Mouse (Mus musculus): ENCODE measurements at regions not wholly inside any gene's neighbourhood (a gene's known extent, or its start where the extent isn't known, plus 50 kb on each side); places are given as distances from the start of the nearest gene placed in this dataset.

DNA sequence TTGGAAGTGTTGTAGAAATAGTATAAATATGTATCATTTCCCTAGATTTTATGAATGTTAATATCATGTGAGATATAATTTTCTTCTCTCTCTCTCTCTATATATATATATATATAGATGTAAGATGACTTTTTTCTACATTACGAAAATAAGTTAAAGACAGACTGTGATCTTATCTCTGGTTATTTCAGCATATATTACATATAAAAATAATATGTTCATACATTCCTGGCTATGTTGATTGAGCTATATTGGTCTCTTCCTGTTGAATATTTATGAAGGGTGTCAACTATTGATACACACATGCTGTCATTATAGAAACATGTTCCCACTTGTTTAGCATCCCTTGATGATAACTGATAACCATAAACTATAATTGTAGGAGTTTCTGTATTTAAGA is 793.2 kb upstream of the Fat3 start:
- no peaks in the 10 kb centered on the region for H3K9me3 ChIP-seq
- no peak overlapping the region for H3K27ac ChIP-seq
- no peak overlapping the region for H3K4me2 ChIP-seq
- no peaks in the 10 kb centered on the region for H3K27me3 ChIP-seq
- WGBS, result 90% methylated on average over 1 of the region's 1 CpGs
- no peaks in the 10 kb centered on the region for H3K4me1 ChIP-seq
- no peak overlapping the region for H3K4me3 ChIP-seq (replicated peaks)
- H3K9ac ChIP-seq, result no peak overlapping the region
- no peaks in the 10 kb centered on the region for H3K36me3 ChIP-seq (replicated peaks)
- ATAC-seq (ENCODE audit: low FRiP score), result no peak

DNA sequence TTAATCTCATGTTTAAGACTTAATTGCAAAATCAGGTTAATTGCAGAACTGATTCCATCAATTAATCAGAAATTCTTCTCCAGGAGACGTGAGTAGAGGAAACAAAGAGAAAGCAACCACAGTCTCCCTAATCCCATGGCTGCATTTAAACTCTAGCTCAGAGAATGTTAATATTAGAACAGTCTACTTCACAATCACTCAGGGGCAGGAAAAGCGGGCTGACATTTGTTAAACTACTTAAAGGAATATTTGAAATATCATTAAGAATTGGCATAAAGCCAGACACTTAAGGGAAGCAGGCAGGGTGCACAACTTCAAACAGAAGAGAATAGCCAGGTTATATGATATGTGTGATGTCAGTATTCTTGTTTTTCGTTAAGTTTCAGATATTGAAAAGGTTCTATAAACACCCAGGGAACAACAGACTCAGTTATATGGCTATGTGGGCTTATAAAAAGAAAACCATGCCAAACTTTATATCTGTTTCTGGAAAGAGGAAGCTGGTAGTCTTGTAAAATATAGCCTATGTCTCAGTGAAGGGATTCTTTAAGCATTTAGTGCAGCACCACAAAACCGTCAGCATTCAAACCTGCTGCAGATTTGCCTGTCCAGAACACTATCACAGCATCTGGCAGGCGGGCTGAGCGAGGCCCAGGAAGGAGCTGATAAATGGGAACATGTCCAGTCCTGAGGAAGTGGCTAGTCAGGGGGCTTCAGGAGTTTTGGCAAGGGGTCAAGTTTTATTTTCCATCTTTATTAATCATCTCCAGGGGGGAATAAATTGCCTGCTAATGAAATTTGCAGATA is 787.9 kb upstream of the Fat3 start:
- Histone ChIP-seq H3K4me2 (no peak overlapping the region), H3K27me3 (no peaks in the 10 kb centered on the region), H3K36me3 (replicated peaks) (no peaks in the 10 kb centered on the region), H3K9me3 (no peaks in the 10 kb centered on the region), H3K4me3 (replicated peaks) (no peak overlapping the region), H3K27ac (no peak overlapping the region), H3K9ac (no peak overlapping the region), H3K4me1 (no peaks in the 10 kb centered on the region)
- no peak for ATAC-seq (ENCODE audit: low FRiP score)
- WGBS, result 56% methylated on average over 6 of the region's 6 CpGs

DNA sequence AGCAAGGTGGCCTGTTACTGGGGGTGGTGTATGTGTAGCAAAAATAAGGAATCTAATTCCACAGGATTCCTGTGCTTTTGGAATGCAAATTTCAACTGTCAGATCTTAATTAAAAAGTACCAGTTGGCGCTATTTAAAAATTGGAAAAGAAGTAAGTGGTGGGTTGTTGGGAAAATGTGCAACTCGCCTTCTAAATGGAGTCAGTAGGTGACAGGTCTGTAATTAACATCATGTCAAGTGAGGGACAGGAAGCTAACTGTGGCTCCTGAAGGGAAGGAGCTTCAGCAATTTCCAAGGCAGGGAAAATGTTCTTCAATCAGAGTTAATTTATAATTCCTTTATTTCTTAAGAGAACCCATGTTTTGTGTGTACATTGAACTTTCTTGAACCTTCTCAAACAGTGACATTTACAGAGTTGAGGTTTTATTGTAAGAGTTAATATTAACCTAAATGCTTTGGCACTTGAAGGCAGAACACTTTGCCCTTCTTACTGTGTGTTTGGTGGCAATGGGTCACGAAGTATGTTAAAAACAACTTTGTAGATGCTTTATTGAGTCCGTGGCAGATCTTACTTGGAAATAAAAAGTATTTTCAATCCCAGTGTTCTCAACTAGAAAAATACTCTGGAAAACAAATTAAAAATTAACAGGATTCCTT is 778.4 kb upstream of the Fat3 start:
- H3K27me3 ChIP-seq, result no peaks in the 10 kb centered on the region
- ATAC-seq (ENCODE audit: low FRiP score), result no peak
- H3K4me1 ChIP-seq, result no peaks in the 10 kb centered on the region
- no peak overlapping the region for H3K4me2 ChIP-seq
- no peak overlapping the region for H3K27ac ChIP-seq
- H3K36me3 ChIP-seq (replicated peaks), result no peaks in the 10 kb centered on the region
- H3K4me3 ChIP-seq (replicated peaks), result no peak overlapping the region
- 69% methylated on average over 4 of the region's 4 CpGs for WGBS
- no peaks in the 10 kb centered on the region for H3K9me3 ChIP-seq
- no peak overlapping the region for H3K9ac ChIP-seq

DNA sequence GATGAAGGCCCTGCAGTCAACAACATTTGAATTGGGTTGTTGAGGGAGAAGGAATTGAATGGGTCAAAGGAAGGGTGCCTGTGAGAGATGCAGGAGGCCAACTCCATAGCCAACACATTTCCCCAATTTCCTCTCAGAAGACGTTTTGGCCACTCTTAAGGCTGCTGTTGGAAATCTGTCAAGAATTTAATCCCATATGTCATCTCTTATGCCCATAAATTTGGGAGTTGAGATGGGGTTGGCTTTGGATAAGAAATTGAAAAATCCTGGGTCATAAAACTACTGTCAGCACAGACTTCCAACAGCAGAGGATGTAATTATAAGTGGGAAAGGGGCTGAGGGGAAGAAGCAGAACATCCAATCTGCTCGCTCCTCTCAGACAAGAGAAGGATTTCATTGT is 771.5 kb upstream of the Fat3 start:
- Histone ChIP-seq H3K27me3 (no peaks in the 10 kb centered on the region), H3K9ac (no peak overlapping the region), H3K27ac (no peak overlapping the region), H3K4me2 (no peak overlapping the region), H3K36me3 (replicated peaks) (no peaks in the 10 kb centered on the region), H3K9me3 (no peaks in the 10 kb centered on the region), H3K4me3 (replicated peaks) (no peak overlapping the region), H3K4me1 (no peaks in the 10 kb centered on the region)
- WGBS, result 59% methylated on average over 2 of the region's 2 CpGs
- ATAC-seq (ENCODE audit: low FRiP score), result no peak

- H3K27ac ChIP-seq, result no peak overlapping the region
- 22% methylated on average over 1 of the region's 1 CpGs for WGBS
Measured at GRCm38 (mm10) chr9:17269624-17270023, 768.5 kb upstream of the Fat3 start.

GRCm38 (mm10) chr9:17257148-17257547 is 756.1 kb upstream of the Fat3 start:
- no peaks in the 10 kb centered on the region for H3K27me3 ChIP-seq
- no peaks in the 10 kb centered on the region for H3K9me3 ChIP-seq
- H3K9ac ChIP-seq, result no peak overlapping the region
- WGBS, result 63% methylated on average over 1 of the region's 1 CpGs
- no peak overlapping the region for H3K4me2 ChIP-seq
- H3K36me3 ChIP-seq (replicated peaks), result no peaks in the 10 kb centered on the region
- no peak overlapping the region for H3K27ac ChIP-seq
- H3K4me3 ChIP-seq (replicated peaks), result no peak overlapping the region
- peak; percentile 77; the same call in 1 of the 2 replicates for ATAC-seq (ENCODE audit: low FRiP score)
- no peaks in the 10 kb centered on the region for H3K4me1 ChIP-seq

More at GRCm38 (mm10) chr9:17269624-17270023, 768.5 kb upstream of the Fat3 start:
- Histone ChIP-seq H3K9ac (no peak overlapping the region), H3K4me2 (no peak overlapping the region), H3K27me3 (no peaks in the 10 kb centered on the region), H3K36me3 (replicated peaks) (no peaks in the 10 kb centered on the region), H3K4me3 (replicated peaks) (no peak overlapping the region), H3K4me1 (no peaks in the 10 kb centered on the region), H3K9me3 (no peaks in the 10 kb centered on the region)
- peak; percentile 73; the same call in 1 of the 2 replicates for ATAC-seq (ENCODE audit: low FRiP score)

GRCm38 (mm10) chr9:17227091-17227481 is 726.0 kb upstream of the Fat3 start:
- Histone ChIP-seq H3K27ac (no peak overlapping the region), H3K36me3 (replicated peaks) (no peaks in the 10 kb centered on the region), H3K9me3 (no peaks in the 10 kb centered on the region), H3K9ac (no peak overlapping the region), H3K4me3 (replicated peaks) (no peak overlapping the region), H3K27me3 (no peaks in the 10 kb centered on the region), H3K4me1 (no peaks in the 10 kb centered on the region), H3K4me2 (no peak overlapping the region)
- 86% methylated on average over 4 of the region's 4 CpGs for WGBS
- ATAC-seq (ENCODE audit: low FRiP score), result no peak

DNA sequence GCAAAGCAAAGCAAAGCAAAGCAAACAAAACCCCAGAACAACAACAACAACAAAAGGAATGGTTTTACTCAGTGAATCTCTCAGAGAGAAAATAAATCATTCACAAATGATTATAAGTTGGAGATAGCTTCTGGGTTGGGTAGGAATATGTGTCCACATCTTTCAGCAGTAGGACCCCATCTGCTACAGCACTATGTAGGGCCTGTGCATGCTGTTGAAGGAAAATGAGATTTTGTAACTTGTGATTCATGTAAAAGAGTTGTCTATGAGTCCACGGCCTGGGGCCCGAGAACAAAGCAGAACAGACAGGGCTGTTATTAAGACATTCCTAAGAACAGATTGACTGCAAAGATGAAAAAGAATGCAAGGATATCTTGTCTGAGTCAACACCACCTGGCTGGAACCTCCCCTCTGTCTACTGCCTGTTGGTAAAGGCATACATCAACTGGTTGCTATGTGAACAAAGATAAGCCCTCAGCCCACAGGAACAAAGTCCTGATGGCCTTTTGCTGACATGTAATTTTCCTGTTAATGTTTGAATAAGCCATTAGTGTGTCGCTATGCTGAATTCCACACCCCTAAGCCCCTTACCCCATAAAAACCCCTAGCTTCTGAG is 725.5 kb upstream of the Fat3 start:
- 88% methylated on average over 3 of the region's 3 CpGs for WGBS
- Histone ChIP-seq H3K4me2 (no peak overlapping the region), H3K4me3 (replicated peaks) (no peak overlapping the region), H3K9me3 (no peaks in the 10 kb centered on the region), H3K4me1 (no peaks in the 10 kb centered on the region), H3K36me3 (replicated peaks) (no peaks in the 10 kb centered on the region), H3K27me3 (no peaks in the 10 kb centered on the region), H3K27ac (no peak overlapping the region), H3K9ac (no peak overlapping the region)
- no peak for ATAC-seq (ENCODE audit: low FRiP score)

DNA sequence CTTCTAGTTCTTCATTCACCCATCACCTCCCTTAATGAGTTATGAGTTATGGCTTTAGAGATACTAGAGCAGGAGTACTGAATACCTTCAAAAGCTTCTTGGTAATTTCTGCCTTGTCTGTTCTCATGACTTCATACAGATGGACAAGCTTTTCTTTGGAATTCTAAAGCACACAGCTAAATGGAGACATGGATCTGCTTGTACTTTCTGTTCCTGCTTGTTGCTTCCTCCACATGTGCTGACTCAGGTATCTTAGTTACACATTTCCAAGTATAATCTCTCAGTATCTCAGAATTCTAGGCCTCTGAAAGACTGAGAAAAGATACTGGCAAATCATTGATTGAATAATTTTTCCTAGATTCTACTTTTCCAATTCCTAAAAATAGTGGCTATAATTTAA is 694.3 kb upstream of the Fat3 start:
- no peak overlapping the region for H3K9ac ChIP-seq
- H3K9me3 ChIP-seq, result no peaks in the 10 kb centered on the region
- no peak overlapping the region for H3K4me3 ChIP-seq (replicated peaks)
- no peaks in the 10 kb centered on the region for H3K27me3 ChIP-seq
- H3K36me3 ChIP-seq (replicated peaks), result no peaks in the 10 kb centered on the region
- H3K4me1 ChIP-seq, result no peaks in the 10 kb centered on the region
- no peak overlapping the region for H3K4me2 ChIP-seq
- no peak for ATAC-seq (ENCODE audit: low FRiP score)
- no peak overlapping the region for H3K27ac ChIP-seq

DNA sequence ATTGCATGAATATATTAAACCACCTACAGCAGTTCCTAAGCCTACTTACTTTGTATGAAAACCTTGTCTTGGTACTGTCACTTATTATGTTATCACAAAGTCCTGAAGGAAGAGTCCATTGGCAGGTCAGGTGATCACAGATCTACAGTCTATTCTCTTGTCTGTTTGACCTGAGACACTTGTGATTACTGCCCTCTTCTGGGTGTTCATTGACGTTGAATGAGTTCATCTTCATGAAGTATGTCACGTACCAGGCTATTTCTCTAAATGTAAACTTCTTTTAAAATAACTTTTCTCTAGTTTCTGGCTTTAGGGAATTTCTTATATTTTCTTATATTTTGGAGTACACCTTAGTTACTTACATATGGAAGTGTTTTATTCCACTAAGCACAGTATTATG is 688.5 kb upstream of the Fat3 start:
- no peak overlapping the region for H3K4me2 ChIP-seq
- no peak for ATAC-seq (ENCODE audit: low FRiP score)
- WGBS, result 89% methylated on average over 2 of the region's 2 CpGs
- H3K27ac ChIP-seq, result no peak overlapping the region
- H3K36me3 ChIP-seq (replicated peaks), result no peaks in the 10 kb centered on the region
- no peak overlapping the region for H3K9ac ChIP-seq
- no peaks in the 10 kb centered on the region for H3K9me3 ChIP-seq
- no peaks in the 10 kb centered on the region for H3K4me1 ChIP-seq
- H3K27me3 ChIP-seq, result no peaks in the 10 kb centered on the region
- H3K4me3 ChIP-seq (replicated peaks), result no peak overlapping the region

GRCm38 (mm10) chr9:17168193-17168592 is 667.1 kb upstream of the Fat3 start:
- H3K9me3 ChIP-seq, result no peaks in the 10 kb centered on the region
- no peak for ATAC-seq (ENCODE audit: low FRiP score)
- 53% methylated on average over 1 of the region's 1 CpGs for WGBS
- H3K4me2 ChIP-seq, result no peak overlapping the region
- H3K4me1 ChIP-seq, result no peaks in the 10 kb centered on the region
- no peaks in the 10 kb centered on the region for H3K27me3 ChIP-seq
- no peaks in the 10 kb centered on the region for H3K36me3 ChIP-seq (replicated peaks)
- no peak overlapping the region for H3K9ac ChIP-seq
- H3K4me3 ChIP-seq (replicated peaks), result no peak overlapping the region
- H3K27ac ChIP-seq, result no peak overlapping the region

- Histone ChIP-seq H3K4me1 (no peaks in the 10 kb centered on the region), H3K4me3 (replicated peaks) (no peak overlapping the region), H3K27ac (no peak overlapping the region), H3K36me3 (replicated peaks) (no peaks in the 10 kb centered on the region), H3K27me3 (no peaks in the 10 kb centered on the region), H3K9ac (no peak overlapping the region), H3K4me2 (no peak overlapping the region), H3K9me3 (no peaks in the 10 kb centered on the region)
- no peak for ATAC-seq (ENCODE audit: low FRiP score)
- whole genome bisulfite sequencing, result 78% methylated on average over 1 of the region's 1 CpGs
Measured at GRCm38 (mm10) chr9:17166331-17166730, 665.2 kb upstream of the Fat3 start.
